Mouse (Mus musculus) adrenal gland, postnatal 10 days (tissue): Measurements from ENCODE around the gene Gzmf. TPM values are rescaled to one million over a fixed set of nuclear protein-coding genes. Genes with fewer than 3 reads are reported as not detected.
"Not testable (repeated sequence)": the region's sequence is repeated elsewhere in the genome, so short reads cannot be mapped to it uniquely, and the experiment has no call there.

ENCODE experiments used
- DNase-seq: peaks from one replicate; pipeline ENCODE4 v3.0.0; 2021; ENCODE audit warnings: mixed read lengths
- long read RNA-seq, 2 experiments: library from polyadenylated mRNA; stranded (forward); transcript quantifications; one replicate each; pipeline ENCODE4 v2.0.0; 2021
- total RNA-seq, 2 experiments: library from RNA; stranded (reverse); gene quantifications; 2 replicates each; pipeline ENCODE4 v1.2.3; 2021

The Gzmf gene
- total RNA-seq = not detected
- long read RNA-seq, experiment 1 = 0 reads
- long read RNA-seq, experiment 2 = 0 reads

GRCm38 (mm10) chr14:56211317-56211716 lies at the start of gene Gzmf:
TSS of gene Gzmf (minus strand) at chr14:56211417.
- DNase-seq = no peak

- DNase-seq = no peak
These were observed 29.2 kb upstream of the Gzmf start for GRCm38 (mm10) chr14:56240409-56240808.

DNA sequence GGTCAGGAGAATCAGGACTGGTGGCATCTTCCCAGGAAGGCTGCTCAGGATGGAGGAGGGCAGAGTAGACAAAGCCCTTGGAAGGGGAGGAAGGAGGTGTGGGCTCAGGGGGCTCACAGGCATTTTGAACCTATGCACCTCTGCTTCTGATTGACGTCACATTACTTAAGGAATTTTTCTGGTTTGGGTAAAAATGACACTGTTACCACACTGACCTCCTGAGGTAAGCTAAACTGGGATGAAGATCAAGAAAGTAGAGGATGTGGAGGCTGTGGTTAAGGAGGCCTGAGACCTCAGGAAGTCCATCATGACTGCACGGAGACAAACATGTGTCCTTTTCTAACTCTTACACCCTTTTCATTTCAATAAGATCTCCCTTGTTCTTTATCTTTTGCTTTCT lies 23.3 kb upstream of the Gzmf start, which contains the start of gene Gzmc:
Gene Gzmc, minus strand, starts transcription at position 101 of the 400 bp plus-strand sequence.
- no peak for DNase-seq

DNA sequence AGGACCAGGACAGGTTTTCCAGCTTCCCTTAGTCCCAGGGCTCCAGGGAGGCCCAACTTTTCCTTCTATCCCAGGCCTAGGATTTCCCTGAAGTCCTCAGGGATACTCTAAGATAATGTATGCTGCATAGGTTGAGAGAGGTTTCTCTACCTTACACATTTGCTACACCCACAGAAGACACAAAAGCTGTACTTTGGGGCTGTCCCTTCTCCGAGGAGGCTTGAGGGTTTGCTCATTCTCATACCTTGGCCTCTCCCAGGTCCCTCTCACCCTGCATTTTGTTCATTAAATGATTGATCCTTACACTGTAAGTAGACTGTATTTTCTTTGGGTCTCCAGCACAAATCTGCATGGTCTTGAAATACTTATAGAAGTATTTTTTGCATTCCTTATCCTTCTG lies 5.6 kb downstream of the Gzmf start:
- DNase-seq = no peak

GRCm38 (mm10) chr14:56205021-56205420 lies 6.2 kb downstream of the Gzmf start:
- DNase-seq = peak; percentile 44

- DNase-seq = peak; percentile 82
These were observed 7.2 kb downstream of the Gzmf start for GRCm38 (mm10) chr14:56203975-56204374.

DNA sequence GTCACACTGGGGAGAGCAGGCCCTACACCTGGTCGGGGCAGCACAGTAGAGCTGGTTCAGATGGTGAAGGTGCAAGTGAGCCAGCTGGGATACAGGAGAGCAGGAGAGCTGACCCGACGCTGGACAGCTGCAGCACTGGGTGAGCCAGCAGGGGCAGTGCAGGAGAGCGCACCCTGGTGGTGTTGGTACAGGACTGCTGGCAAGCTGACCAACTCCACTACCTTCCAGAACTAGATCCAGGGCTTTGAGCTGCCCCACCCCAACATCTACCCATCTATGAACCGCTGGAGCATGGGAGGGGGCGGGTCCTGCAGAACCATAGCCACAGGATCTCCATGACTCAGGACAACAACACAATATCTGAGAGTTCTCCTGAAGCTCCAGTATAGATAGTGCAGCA lies 24.3 kb downstream of the Gzmf start:
- peak; percentile 21 for DNase-seq

GRCm38 (mm10) chr14:56186521-56186920 lies 24.7 kb downstream of the Gzmf start:
- DNase-seq = no peak

- DNase-seq = peak; percentile 61
These were observed 33.6 kb downstream of the Gzmf start for GRCm38 (mm10) chr14:56177651-56178050.

- DNase-seq = no peak
These were observed 36.7 kb downstream of the Gzmf start, which contains the start of gene Gzmn for GRCm38 (mm10) chr14:56174499-56174898. TSS of gene Gzmn (minus strand) at chr14:56174599.

- DNase-seq = no peak
These were observed 37.8 kb downstream of the Gzmf start for GRCm38 (mm10) chr14:56173396-56173795.

DNA sequence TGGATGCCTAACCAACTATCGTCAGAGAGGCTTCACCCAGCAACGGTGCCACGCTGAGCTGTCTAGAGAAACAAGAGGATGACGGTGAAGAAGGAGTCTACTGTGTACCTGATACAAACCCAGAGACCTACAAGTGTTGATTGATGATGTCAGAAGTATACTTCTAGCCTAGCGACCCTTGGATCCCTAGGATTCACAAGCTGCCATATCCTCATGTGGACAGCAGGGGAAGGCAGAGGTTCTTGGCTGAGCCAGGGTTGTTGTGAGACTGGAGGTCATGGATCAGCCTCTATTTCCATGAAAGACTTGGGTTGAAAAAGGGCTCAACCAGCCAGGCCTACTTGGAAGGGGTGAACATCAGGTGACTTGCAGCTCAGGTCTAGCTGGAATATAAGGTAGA lies 38.5 kb downstream of the Gzmf start:
- no peak for DNase-seq

DNA sequence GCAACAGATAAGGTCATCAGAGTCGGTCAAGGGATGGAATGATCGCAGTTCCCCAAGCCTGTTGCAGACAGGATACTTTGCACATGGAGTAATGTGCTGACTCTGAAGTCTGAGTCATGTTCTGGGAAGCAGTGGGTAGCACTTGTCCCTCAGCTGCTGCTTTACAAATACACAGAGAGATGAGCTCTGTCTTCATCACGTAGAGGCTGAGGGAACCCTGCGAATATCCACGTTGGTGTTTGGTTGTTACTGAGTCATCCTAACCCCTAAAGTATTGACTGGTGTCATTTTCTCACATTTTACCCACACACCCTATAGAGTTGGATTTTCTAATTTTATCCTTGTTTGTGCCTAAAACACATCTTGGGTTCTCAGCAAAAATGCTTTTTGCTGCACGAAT lies 43.2 kb downstream of the Gzmf start:
- no peak for DNase-seq

- no peak for DNase-seq
These were observed 49.1 kb downstream of the Gzmf start for GRCm38 (mm10) chr14:56162109-56162508.

- not testable (repeated sequence) for DNase-seq
These were observed 51.7 kb downstream of the Gzmf start, which contains the start of gene Gzmg for GRCm38 (mm10) chr14:56159479-56159878. TSS of gene Gzmg (minus strand) at chr14:56159579.

GRCm38 (mm10) chr14:56155340-56155739 lies 55.9 kb downstream of the Gzmf start:
- no peak for DNase-seq

Other genes starting within 250 kb of the Gzmf start
- gene Mcpt1, start 193.4 kb downstream of the Gzmf start, total RNA-seq = not detected
- not detected for gene Mcpt9, start 180.9 kb downstream of the Gzmf start, total RNA-seq
- under 1 TPM in 1 of 2 experiments, not detected in 1; 0.24 TPM for gene Mcpt2, start 169.4 kb downstream of the Gzmf start, total RNA-seq
- 1 to 10 TPM; 5.3 to 6.7 TPM for gene Mcpt4, start 149.1 kb downstream of the Gzmf start, total RNA-seq
- gene Mcpt8, start 126.1 kb downstream of the Gzmf start, total RNA-seq = under 1 TPM; 0.66 to 0.97 TPM
- 1 to 10 TPM in 1 of 2 experiments, under 1 TPM in 1; 0.48 to 1.2 TPM for gene Ctsg, start 108.8 kb downstream of the Gzmf start, total RNA-seq
- not detected for gene Gzme, start 90.8 kb downstream of the Gzmf start, total RNA-seq
- not detected for gene Gzmd, start 78.8 kb downstream of the Gzmf start, total RNA-seq
- not detected for gene Gzmg, start 51.8 kb downstream of the Gzmf start, total RNA-seq
- not detected for gene Gzmn, start 36.8 kb downstream of the Gzmf start, total RNA-seq
- gene Gzmc, start 23.2 kb upstream of the Gzmf start, total RNA-seq = not detected
- gene Gzmb, start 50.8 kb upstream of the Gzmf start, total RNA-seq = under 1 TPM; 0.18 to 0.21 TPM
- gene Atp12a, start 153.7 kb upstream of the Gzmf start, total RNA-seq = not detected
- gene Rnf17, start 191.2 kb upstream of the Gzmf start, total RNA-seq = 1 to 10 TPM in 1 of 2 experiments, under 1 TPM in 1; 0.91 to 1.3 TPM